Mouse (Mus musculus) embryo, embryonic 11 days (tissue): ENCODE results near the gene Psmb3.
A peak's percentile ranks its signal among the peaks of the same experiment; 100 is the strongest.
"Not testable (repeated sequence)": the region's sequence is repeated elsewhere in the genome, so short reads cannot be mapped to it uniquely, and the experiment has no call there.

Source experiments
- DNase-seq: peaks from one replicate; pipeline ENCODE4 v3.0.0-alpha.2; 2015

Psmb3 gene

GRCm38 (mm10) chr11:97703039-97703826 lies at the start of gene Psmb3:
Psmb3 (plus strand) TSS chr11:97703399.
- peak; percentile 99 for DNase-seq

- DNase-seq = no peak
These were observed 49.0 kb upstream of the Psmb3 start for GRCm38 (mm10) chr11:97654210-97654609.

GRCm38 (mm10) chr11:97656269-97656971 lies 46.8 kb upstream of the Psmb3 start:
- no peak for DNase-seq

- no peak for DNase-seq
These were observed 45.8 kb upstream of the Psmb3 start for GRCm38 (mm10) chr11:97657184-97657945.

- DNase-seq = not testable (repeated sequence)
These were observed 45.2 kb upstream of the Psmb3 start for GRCm38 (mm10) chr11:97657967-97658366.

GRCm38 (mm10) chr11:97658751-97659266 lies 44.4 kb upstream of the Psmb3 start:
- DNase-seq = no peak

GRCm38 (mm10) chr11:97659267-97659989 lies 43.8 kb upstream of the Psmb3 start:
- DNase-seq = peak; percentile 18

- peak; percentile 90 for DNase-seq
These were observed 43.0 kb upstream of the Psmb3 start for GRCm38 (mm10) chr11:97659990-97660714.

- DNase-seq = no peak
These were observed 42.2 kb upstream of the Psmb3 start for GRCm38 (mm10) chr11:97660734-97661647.

- DNase-seq = peak; percentile 71
These were observed 41.5 kb upstream of the Psmb3 start for GRCm38 (mm10) chr11:97661648-97662133.

- DNase-seq = peak; percentile 50
These were observed 40.8 kb upstream of the Psmb3 start for GRCm38 (mm10) chr11:97662207-97662892.

GRCm38 (mm10) chr11:97662893-97663527 lies 40.2 kb upstream of the Psmb3 start, which contains the start of gene Mllt6:
Mllt6 (plus strand) TSS chr11:97663414.
- peak; percentile 94 for DNase-seq

GRCm38 (mm10) chr11:97663528-97664338 lies 39.5 kb upstream of the Psmb3 start:
- peak; percentile 74 for DNase-seq

GRCm38 (mm10) chr11:97664339-97664665 lies 38.9 kb upstream of the Psmb3 start:
- DNase-seq = no peak

GRCm38 (mm10) chr11:97664771-97665240 lies 38.4 kb upstream of the Psmb3 start:
- peak; percentile 33 for DNase-seq

GRCm38 (mm10) chr11:97665431-97665830 lies 37.8 kb upstream of the Psmb3 start:
- DNase-seq = no peak

GRCm38 (mm10) chr11:97666221-97666620 lies 37.0 kb upstream of the Psmb3 start:
- no peak for DNase-seq

- DNase-seq = no peak
These were observed 36.4 kb upstream of the Psmb3 start for GRCm38 (mm10) chr11:97666794-97667193.
